8 mouse cellular contexts compared by ENCODE assay signal in the genomic region with DNA sequence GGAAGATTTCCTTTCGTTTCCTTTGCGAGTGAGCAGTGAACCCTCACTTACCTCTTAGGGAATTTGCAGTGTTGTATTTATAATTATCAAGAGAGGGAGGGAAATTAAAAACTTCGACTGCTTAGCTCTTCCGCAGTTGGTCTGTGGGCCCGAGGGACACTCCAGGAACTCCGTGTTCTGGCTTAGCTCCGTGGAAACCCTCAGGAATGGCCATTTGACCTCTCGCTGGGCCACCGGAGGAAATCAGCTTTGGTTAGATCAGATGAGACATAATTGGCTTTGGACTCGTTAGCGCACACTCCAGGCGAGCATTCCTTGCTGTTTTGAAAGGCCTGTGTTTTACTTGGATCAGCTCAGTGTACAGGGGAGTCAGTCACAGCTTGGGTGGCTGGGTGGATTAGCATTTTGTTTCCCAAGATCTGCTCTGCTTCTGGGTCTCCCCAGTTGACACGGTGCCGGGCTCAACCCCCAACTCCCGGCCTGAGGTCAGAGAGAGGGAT.
DNase-seq lines count a peak whose midpoint lies in the region; ATAC-seq lines count a peak whose summit lies in the region.

No protein-coding gene starts in this region.

- H3K9ac ChIP-seq in forebrain, embryonic 11.5 days (ENCODE audit: low read length): 0 out of 2 replicates have a peak overlapping the region, but pooled peaks have one; percentile 1

- 11% methylated on average over 15 of the region's 15 CpGs for WGBS in forebrain, embryonic 11.5 days
- WGBS in midbrain, embryonic 10.5 days: 22% methylated on average over 15 of the region's 15 CpGs

- peak; percentile 2 for DNase-seq in ovary, postnatal 10 days (ENCODE audit: low spot score)
- DNase-seq in ovary, postnatal 36 days (ENCODE audit: low spot score): no peak
- peak; percentile 56 for DNase-seq in forebrain, embryonic 11.5 days (ENCODE audit: low spot score)
- DNase-seq in heart, postnatal 10 days: peak; percentile 29 to 41
- peak; percentile 26 to 36 for DNase-seq in kidney, postnatal 36 days
- DNase-seq in midbrain, embryonic 10.5 days (ENCODE audit: low spot score): peak; percentile 40
- DNase-seq in yolk sac, embryonic 10.5 days (ENCODE audit: low spot score): no peak

- H3K27me3 ChIP-seq in forebrain, embryonic 11.5 days (ENCODE audit: control insufficient read depth, insufficient read depth, low read length): peaks cover 2% of the 10 kb centered on the region; the same call in 1 of the 2 replicates
- H3K27me3 ChIP-seq in midbrain, embryonic 10.5 days (ENCODE audit: low read depth, poor library complexity, severe bottlenecking): peaks cover 48% of the 10 kb centered on the region

- H3K4me3 ChIP-seq in forebrain, embryonic 11.5 days (ENCODE audit: low read depth, low read length): peak overlapping the region; percentile 3; the same call in 1 of the 2 replicates
- H3K4me3 ChIP-seq in midbrain, embryonic 10.5 days: peak overlapping the region; percentile 39

- no peaks in the 10 kb centered on the region for H3K9me3 ChIP-seq in forebrain, embryonic 11.5 days (ENCODE audit: control insufficient read depth, low read length)
- no peaks in the 10 kb centered on the region for H3K9me3 ChIP-seq in midbrain, embryonic 10.5 days (replicated peaks)

- peak; percentile 67 for ATAC-seq in forebrain, embryonic 11.5 days (replicated peaks; ENCODE audit: low FRiP score)
- no peak for ATAC-seq in erythroid progenitor cell, adult 5-6 weeks (replicated peaks; ENCODE audit: low FRiP score, poor library complexity, severe bottlenecking)

- intact Hi-C loops in heart, postnatal 10 days (cut with DNase I): loop anchor here (1.0 to 5.0 kb wide), 3 partner anchors 74 to 479 kb away; a partner anchor contains a TSS

- peaks cover 5% of the 10 kb centered on the region for H3K4me1 ChIP-seq in forebrain, embryonic 11.5 days (replicated peaks; ENCODE audit: control insufficient read depth, insufficient read depth, low read length)
- peaks cover 11% of the 10 kb centered on the region for H3K4me1 ChIP-seq in midbrain, embryonic 10.5 days

- H3K27ac ChIP-seq in forebrain, embryonic 11.5 days (ENCODE audit: low read depth, low read length): no peak overlapping the region
- peak overlapping the region; percentile 52; the same call in 1 of the 2 replicates for H3K27ac ChIP-seq in midbrain, embryonic 10.5 days (replicated peaks)

- no peaks in the 10 kb centered on the region for H3K36me3 ChIP-seq in forebrain, embryonic 11.5 days (ENCODE audit: control insufficient read depth, insufficient read depth, low read length)
- H3K36me3 ChIP-seq in midbrain, embryonic 10.5 days: no peaks in the 10 kb centered on the region

- H3K4me2 ChIP-seq in forebrain, embryonic 11.5 days (ENCODE audit: low read depth, low read length, severe bottlenecking): peak overlapping the region; percentile 53

Comparison
In these comparisons a context has a peak if more than half of its experiments do, and no peak if none do; other contexts are left out.
1. DNase-seq: peak in ovary, postnatal 10 days (single experiment), forebrain, embryonic 11.5 days (single experiment), heart, postnatal 10 days (2 of 2), kidney, postnatal 36 days (2 of 2) and midbrain, embryonic 10.5 days (single experiment); none in ovary, postnatal 36 days (single experiment) and yolk sac, embryonic 10.5 days (single experiment).